9 mouse cellular contexts compared by ENCODE assay signal in genomic region chr11:74821463-74821862, GRCm38 (mm10). TPM values are rescaled to one million over a fixed set of nuclear protein-coding genes. Genes with fewer than 3 reads are reported as not detected.
DNase-seq lines count a peak whose midpoint lies in the region; ATAC-seq and TF ChIP-seq lines count a peak whose summit lies in the region.
"Had no signal": no experiment of that assay in that cellular context is flagged by ENCODE, and none has a peak within 500 bp of the region (broad histone marks: within the 10 kb centered on the region; RNA-seq: fewer than 3 reads in every experiment).

No protein-coding gene starts in this region.

- H3K4me3 ChIP-seq in kidney, adult 2 months (ENCODE audit: insufficient read depth, low read depth, low read length) = no peak overlapping the region
- H3K4me3 ChIP-seq in kidney, embryonic 14.5 days (ENCODE audit: low read length) = no peak overlapping the region
- H3K4me3 ChIP-seq in heart, embryonic 11.5 days (ENCODE audit: low read depth, low read length) = no peak overlapping the region

- H3K9me3 ChIP-seq in kidney, embryonic 14.5 days (ENCODE audit: control insufficient read depth, low read length) = no peaks in the 10 kb centered on the region
- no peaks in the 10 kb centered on the region for H3K9me3 ChIP-seq in heart, embryonic 11.5 days (replicated peaks; ENCODE audit: control insufficient read depth, low read length)

- no peak overlapping the region for H3K9ac ChIP-seq in kidney, embryonic 14.5 days (ENCODE audit: low read depth, low read length)
- H3K9ac ChIP-seq in heart, embryonic 11.5 days (ENCODE audit: low read depth, low read length) = no peak overlapping the region

- no peak for ATAC-seq in kidney, embryonic 14.5 days (ENCODE audit: low FRiP score, low TSS enrichment)
- ATAC-seq in heart, embryonic 11.5 days (replicated peaks; ENCODE audit: insufficient number of reproducible peaks, low FRiP score, low TSS enrichment) = no peak

- no peak overlapping the region for H3K4me2 ChIP-seq in kidney, embryonic 14.5 days (replicated peaks; ENCODE audit: low read depth, low read length)
- no peak overlapping the region for H3K4me2 ChIP-seq in heart, embryonic 11.5 days

- peaks cover 23% of the 10 kb centered on the region for H3K4me1 ChIP-seq in kidney, adult 2 months (ENCODE audit: control insufficient read depth, insufficient read depth, low read length)
- peaks cover 3% of the 10 kb centered on the region; the same call in 1 of the 2 replicates for H3K4me1 ChIP-seq in kidney, embryonic 14.5 days (ENCODE audit: control insufficient read depth, insufficient read depth, low read length)
- H3K4me1 ChIP-seq in heart, embryonic 11.5 days (ENCODE audit: control insufficient read depth, insufficient read depth, low read length) = no peaks in the 10 kb centered on the region

- no peaks in the 10 kb centered on the region for H3K36me3 ChIP-seq in kidney, adult 2 months (ENCODE audit: control insufficient read depth, insufficient read depth, low read length)
- peaks cover 36% of the 10 kb centered on the region for H3K36me3 ChIP-seq in kidney, embryonic 14.5 days (ENCODE audit: control insufficient read depth, insufficient read depth, low read length)
- H3K36me3 ChIP-seq in heart, embryonic 11.5 days (ENCODE audit: control insufficient read depth, insufficient read depth, low read length) = peaks cover 7% of the 10 kb centered on the region; the same call in 1 of the 2 replicates

- peak; percentile 41 for DNase-seq in adrenal gland, postnatal 10 days
- no peak for DNase-seq in adrenal gland, postnatal 4 days (ENCODE audit: low spot score in 2 of 2)
- peak; percentile 72 for DNase-seq in kidney, adult 2 months
- peak; percentile 41 to 45 for DNase-seq in B cell, adult 2 months
- DNase-seq in kidney, postnatal 10 days = peak; percentile 63
- DNase-seq in gastrocnemius, adult 8-10 months (ENCODE audit: low spot score in 2 of 2) = no peak
- DNase-seq: layer of hippocampus, postnatal 36 days had no signal

- no peak for TF ChIP-seq POLR2A in kidney, adult 2 months (IDR thresholded peaks at IDR 0.05; ENCODE audit: low read depth, low read length)

- H3K27me3 ChIP-seq in kidney, adult 2 months (replicated peaks; ENCODE audit: control insufficient read depth, insufficient read depth, low read length) = no peaks in the 10 kb centered on the region
- no peaks in the 10 kb centered on the region for H3K27me3 ChIP-seq in kidney, embryonic 14.5 days (ENCODE audit: control insufficient read depth, insufficient read depth, low read length)
- no peaks in the 10 kb centered on the region for H3K27me3 ChIP-seq in heart, embryonic 11.5 days (ENCODE audit: control insufficient read depth, insufficient read depth, low read length)

- H3K27ac ChIP-seq in kidney, adult 2 months (ENCODE audit: insufficient read depth, low read depth, low read length) = peak overlapping the region; percentile 30
- no peak overlapping the region for H3K27ac ChIP-seq in kidney, embryonic 14.5 days (ENCODE audit: low read depth, low read length)
- no peak overlapping the region for H3K27ac ChIP-seq in heart, embryonic 11.5 days (ENCODE audit: low read depth, low read length)

- WGBS in kidney, adult 2 months = 5% methylated on average over 1 of the region's 1 CpGs
- 31% methylated on average over 1 of the region's 1 CpGs for WGBS in kidney, embryonic 14.5 days
- WGBS in heart, embryonic 11.5 days (ENCODE audit: insufficient replicate concordance) = 29% methylated on average over 1 of the region's 1 CpGs

- TF ChIP-seq CTCF in kidney, adult 2 months (conservative IDR thresholded peaks at IDR 0.05; ENCODE audit: insufficient read depth, insufficient read length, low read depth, low read length) = 0 out of 2 replicates have a peak, but pooled peaks have one; percentile 27

RNA-seq across cellular contexts. Expression of gene Mnt, which starts 9.3 kb away (rescaled TPM):
- 10 to 100 TPM; 19.1 to 20.6 TPM for total RNA-seq in adrenal gland, postnatal 10 days (2021)
- 10 to 100 TPM; 29.0 to 35.9 TPM for total RNA-seq in adrenal gland, postnatal 4 days (2021)
- polyA plus RNA-seq in kidney, adult 2 months (2012; rRNA removed) = 12.8 and 13.9 TPM in 2 replicates
- 4.9 and 6.6 TPM in 2 replicates for polyA plus RNA-seq in kidney, embryonic 14.5 days (2014; fragmentation: Nextera tagmentation; extraction: Ambion mirVana)
- 10 to 100 TPM in 1 of 4 experiments, 1 to 10 TPM in 3; 5.8 to 11.7 (median 7.8) TPM for total RNA-seq in gastrocnemius, adult 8-10 months (2022)
- 2.7 and 3.5 TPM in 2 replicates for polyA plus RNA-seq in heart, embryonic 11.5 days (2014; fragmentation: Nextera tagmentation; extraction: Ambion mirVana)

RNA-seq across cellular contexts. Expression of gene Mettl16, which starts 50.8 kb away (rescaled TPM):
- total RNA-seq in adrenal gland, postnatal 10 days (2021) = 10 to 100 TPM; 19.3 to 21.3 TPM
- 10 to 100 TPM; 19.0 to 19.9 TPM for total RNA-seq in adrenal gland, postnatal 4 days (2021)
- polyA plus RNA-seq in kidney, adult 2 months (2012; rRNA removed) = 3.2 and 3.8 TPM in 2 replicates
- polyA plus RNA-seq in kidney, embryonic 14.5 days (2014; fragmentation: Nextera tagmentation; extraction: Ambion mirVana) = 34.6 and 42.0 TPM in 2 replicates
- total RNA-seq in gastrocnemius, adult 8-10 months (2022) = 10 to 100 TPM; 10.7 to 16.3 (median 12.4) TPM
- polyA plus RNA-seq in heart, embryonic 11.5 days (2014; fragmentation: Nextera tagmentation; extraction: Ambion mirVana) = 28.5 and 29.5 TPM in 2 replicates

Comparison
In these comparisons a context has a peak if more than half of its experiments do, and no peak if none do; other contexts are left out.
1. DNase-seq: peak in adrenal gland, postnatal 10 days (single experiment), kidney, adult 2 months (single experiment), B cell, adult 2 months (2 of 2) and kidney, postnatal 10 days (single experiment); none in adrenal gland, postnatal 4 days (0 of 2) and gastrocnemius, adult 8-10 months (0 of 2).